Comparison of ENCODE assay signal across 24 mouse cellular contexts in genomic region chr16:50601947-50602346, GRCm38 (mm10). TPM values are rescaled to one million over a fixed set of nuclear protein-coding genes. Genes with fewer than 3 reads are reported as not detected.
DNase-seq lines count a peak whose midpoint lies in the region; ATAC-seq lines count a peak whose summit lies in the region.
"Had no signal": no experiment of that assay in that cellular context is flagged by ENCODE, and none has a peak within 500 bp of the region (broad histone marks: within the 10 kb centered on the region; RNA-seq: fewer than 3 reads in every experiment).

No protein-coding gene starts in this region.

- no peaks in the 10 kb centered on the region for H3K9me3 ChIP-seq in heart, embryonic 12.5 days (replicated peaks)
- H3K9me3 ChIP-seq in kidney, embryonic 14.5 days (ENCODE audit: control insufficient read depth, low read length) = no peaks in the 10 kb centered on the region
- H3K9me3 ChIP-seq in limb, embryonic 13.5 days = no peaks in the 10 kb centered on the region
- no peaks in the 10 kb centered on the region for H3K9me3 ChIP-seq in limb, embryonic 10.5 days (replicated peaks)
- H3K9me3 ChIP-seq: embryonic facial prominence, embryonic 10.5 days; forebrain, embryonic 10.5 days; hindbrain, embryonic 15.5 days had no signal

- no peak overlapping the region for H3K9ac ChIP-seq in heart, embryonic 12.5 days
- H3K9ac ChIP-seq in kidney, embryonic 14.5 days (ENCODE audit: low read depth, low read length) = no peak overlapping the region
- no peak overlapping the region for H3K9ac ChIP-seq in limb, embryonic 13.5 days
- H3K9ac ChIP-seq: hindbrain, embryonic 15.5 days had no signal

- no peaks in the 10 kb centered on the region for H3K36me3 ChIP-seq in heart, embryonic 12.5 days
- no peaks in the 10 kb centered on the region for H3K36me3 ChIP-seq in kidney, embryonic 14.5 days (ENCODE audit: control insufficient read depth, insufficient read depth, low read length)
- H3K36me3 ChIP-seq in limb, embryonic 13.5 days = no peaks in the 10 kb centered on the region
- H3K36me3 ChIP-seq in limb, embryonic 10.5 days = no peaks in the 10 kb centered on the region
- H3K36me3 ChIP-seq: embryonic facial prominence, embryonic 10.5 days; forebrain, embryonic 10.5 days; hindbrain, embryonic 15.5 days had no signal

- H3K4me3 ChIP-seq in heart, embryonic 12.5 days = no peak overlapping the region
- H3K4me3 ChIP-seq in kidney, embryonic 14.5 days (ENCODE audit: low read length) = no peak overlapping the region
- H3K4me3 ChIP-seq in limb, embryonic 13.5 days = no peak overlapping the region
- H3K4me3 ChIP-seq in limb, embryonic 10.5 days = no peak overlapping the region
- H3K4me3 ChIP-seq: embryonic facial prominence, embryonic 10.5 days; erythroblast, embryonic 14.5 days; forebrain, embryonic 10.5 days; heart, adult 2 months; hindbrain, embryonic 15.5 days had no signal

- intact Hi-C loops in heart, postnatal 10 days (cut with DNase I) = no loop called here

- peak overlapping the region; percentile 38; the same call in 1 of the 2 replicates for H3K4me2 ChIP-seq in heart, embryonic 12.5 days
- no peak overlapping the region for H3K4me2 ChIP-seq in kidney, embryonic 14.5 days (replicated peaks; ENCODE audit: low read depth, low read length)
- 0 out of 2 replicates have a peak overlapping the region, but pooled peaks have one; percentile 7 for H3K4me2 ChIP-seq in limb, embryonic 13.5 days (replicated peaks)
- H3K4me2 ChIP-seq: hindbrain, embryonic 15.5 days had no signal

- no peak for DNase-seq in heart, postnatal 10 days
- no peak for DNase-seq in kidney, adult 8-10 months
- no peak for DNase-seq in limb, embryonic 10.5 days (ENCODE audit: low spot score)
- DNase-seq in gastrocnemius, adult 18-20 months (ENCODE audit: low spot score) = no peak
- DNase-seq: adrenal gland, adult 2 months; adrenal gland, postnatal 25 days; cerebellum, adult 18-20 months; cerebellum, postnatal 10 days; gastrocnemius, postnatal 36 days; heart, adult 2 months had no signal

- 32% methylated on average over 3 of the region's 3 CpGs for WGBS in heart, embryonic 12.5 days
- 27% methylated on average over 3 of the region's 3 CpGs for WGBS in kidney, embryonic 14.5 days
- WGBS in limb, embryonic 13.5 days = 21% methylated on average over 3 of the region's 3 CpGs
- WGBS in limb, embryonic 10.5 days = 22% methylated on average over 3 of the region's 3 CpGs

- H3K27me3 ChIP-seq in heart, embryonic 12.5 days (replicated peaks) = no peaks in the 10 kb centered on the region
- no peaks in the 10 kb centered on the region for H3K27me3 ChIP-seq in kidney, embryonic 14.5 days (ENCODE audit: control insufficient read depth, insufficient read depth, low read length)
- H3K27me3 ChIP-seq in limb, embryonic 13.5 days = peaks cover 4% of the 10 kb centered on the region; the same call in 1 of the 2 replicates
- no peaks in the 10 kb centered on the region for H3K27me3 ChIP-seq in limb, embryonic 10.5 days (ENCODE audit: low read depth, poor library complexity, severe bottlenecking)
- H3K27me3 ChIP-seq: hindbrain, embryonic 15.5 days had no signal

- no peak overlapping the region for H3K27ac ChIP-seq in heart, embryonic 12.5 days (ENCODE audit: poor library complexity, severe bottlenecking)
- no peak overlapping the region for H3K27ac ChIP-seq in kidney, embryonic 14.5 days (ENCODE audit: low read depth, low read length)
- H3K27ac ChIP-seq in limb, embryonic 13.5 days = no peak overlapping the region
- no peak overlapping the region for H3K27ac ChIP-seq in limb, embryonic 10.5 days
- H3K27ac ChIP-seq: embryonic facial prominence, embryonic 10.5 days; forebrain, embryonic 10.5 days; heart, adult 2 months; hindbrain, embryonic 15.5 days had no signal

- H3K4me1 ChIP-seq in heart, embryonic 12.5 days (replicated peaks) = no peaks in the 10 kb centered on the region; the same call in 1 of the 2 replicates
- no peaks in the 10 kb centered on the region for H3K4me1 ChIP-seq in kidney, embryonic 14.5 days (ENCODE audit: control insufficient read depth, insufficient read depth, low read length)
- H3K4me1 ChIP-seq in limb, embryonic 13.5 days = no peaks in the 10 kb centered on the region
- peaks cover 4% of the 10 kb centered on the region for H3K4me1 ChIP-seq in limb, embryonic 10.5 days
- H3K4me1 ChIP-seq: embryonic facial prominence, embryonic 10.5 days; forebrain, embryonic 10.5 days; hindbrain, embryonic 15.5 days had no signal

- ATAC-seq in heart, embryonic 12.5 days (ENCODE audit: insufficient number of reproducible peaks, low FRiP score) = no peak
- ATAC-seq in kidney, embryonic 14.5 days (ENCODE audit: low FRiP score, low TSS enrichment) = peak; percentile 71
- peak; percentile 36; the same call in 1 of the 2 replicates for ATAC-seq in limb, embryonic 13.5 days (ENCODE audit: low FRiP score, low read depth)
- ATAC-seq: forebrain, embryonic 14.5 days; intestine, embryonic 16.5 days had no signal

RNA-seq across cellular contexts. Expression of gene Ccdc54, which starts 11.0 kb away (rescaled TPM):
- polyA plus RNA-seq in heart, embryonic 12.5 days (2016; fragmentation: Nextera tagmentation; extraction: Ambion mirVana) = not detected in 2 replicates
- not detected for total RNA-seq in heart, postnatal 10 days (2021)
- polyA plus RNA-seq in kidney, embryonic 14.5 days (2014; fragmentation: Nextera tagmentation; extraction: Ambion mirVana) = not detected in 2 replicates
- polyA plus RNA-seq in limb, embryonic 13.5 days (2015; fragmentation: Nextera tagmentation; extraction: Ambion mirVana) = not detected in 2 replicates
- not detected in 2 replicates for polyA plus RNA-seq in limb, embryonic 10.5 days (2016; fragmentation: Nextera tagmentation; extraction: Ambion mirVana)
- not detected for total RNA-seq in gastrocnemius, adult 18-20 months (2021)
- total RNA-seq: adrenal gland, adult 2 months; adrenal gland, postnatal 25 days; ES-E14; gastrocnemius, adult 8-10 months; gastrocnemius, postnatal 36 days; heart, adult 2 months; heart, postnatal 25 days had no signal
- polyA plus RNA-seq: adrenal gland, adult 2 months; embryonic facial prominence, embryonic 10.5 days; embryonic facial prominence, embryonic 14.5 days; erythroblast, embryonic 14.5 days; forebrain, embryonic 10.5 days; forebrain, embryonic 14.5 days; hindbrain, embryonic 11.5 days; hindbrain, embryonic 15.5 days; intestine, embryonic 16.5 days had no signal
